Mouse (Mus musculus): ENCODE measurements around the gene Lypd1. TPM values are rescaled to one million over a fixed set of nuclear protein-coding genes. Genes with fewer than 3 reads are reported as not detected.

Gene Lypd1
- polyA plus RNA-seq, 1 experiment from 2014 or later = 12.0 TPM

DNA sequence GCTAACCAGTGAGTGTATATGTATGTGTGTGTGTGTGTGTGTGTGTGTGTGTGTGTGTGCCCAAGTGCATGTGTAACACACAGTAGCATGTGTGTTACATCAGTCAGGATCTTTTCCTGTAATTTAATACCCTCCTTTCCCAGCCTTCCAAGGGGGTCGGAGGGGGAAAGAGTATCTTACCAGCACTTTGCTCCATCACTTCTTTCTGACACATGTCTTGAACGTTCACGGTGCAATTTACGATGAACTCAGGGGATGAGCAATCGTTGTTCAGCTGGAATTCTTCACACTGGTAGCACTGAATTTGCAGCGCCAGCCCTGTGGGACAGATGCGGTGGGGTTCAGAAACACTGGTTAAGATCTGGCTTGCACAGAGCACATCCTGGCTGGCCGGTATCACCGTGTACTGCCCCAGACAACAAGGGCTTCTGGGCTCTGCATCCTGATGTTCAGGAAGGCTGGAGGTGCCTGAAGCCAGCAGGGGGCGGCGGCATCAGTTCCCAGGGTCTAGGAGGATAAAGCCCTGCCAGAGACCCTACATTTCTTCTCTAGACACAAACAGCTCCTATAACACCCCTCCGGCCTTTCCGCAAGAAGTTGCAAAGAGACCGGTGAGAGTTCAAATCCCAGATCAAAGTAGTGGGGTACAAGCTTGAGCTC lies 2.6 kb downstream of the Lypd1 start:
- 3% methylated on average over 14 of the region's 14 CpGs for WGBS
- Histone ChIP-seq H3K36me3 (no peaks in the 10 kb centered on the region), H3K4me1 (peaks cover 33% of the 10 kb centered on the region), H3K27ac (no peak overlapping the region), H3K27me3 (peaks cover 66% of the 10 kb centered on the region), H3K4me2 (replicated peaks) (peak overlapping the region; percentile 96), H3K9ac (0 out of 2 replicates have a peak overlapping the region, but pooled peaks have one; percentile 63), H3K4me3 (peak overlapping the region; percentile 54), H3K9me3 (no peaks in the 10 kb centered on the region)
- peak; percentile 51 for ATAC-seq (ENCODE audit: low FRiP score, low read depth)

DNA sequence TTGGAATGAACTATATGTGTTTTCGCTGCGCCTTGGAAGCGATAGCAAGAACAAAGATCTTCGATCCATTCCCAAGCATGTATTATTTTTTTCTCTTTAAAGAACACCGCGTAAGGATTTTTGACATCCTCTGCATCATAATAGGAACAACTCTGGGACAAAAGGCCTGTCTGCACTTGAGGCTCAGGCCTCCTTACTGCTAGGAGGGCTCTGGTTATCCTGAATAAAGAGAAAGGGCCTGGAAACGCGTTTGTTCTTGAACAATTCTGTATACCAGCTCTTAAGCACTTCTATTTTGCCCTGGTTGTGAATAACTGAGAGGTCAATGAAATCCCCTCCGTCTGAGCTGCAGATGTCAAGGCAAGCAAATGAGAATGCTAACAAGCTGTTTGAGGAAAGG lies 19.7 kb downstream of the Lypd1 start:
- no peak for ATAC-seq (ENCODE audit: low FRiP score, low read depth)
- H3K4me3 ChIP-seq = no peak overlapping the region
- H3K27ac ChIP-seq = no peak overlapping the region
- no peak overlapping the region for H3K4me2 ChIP-seq (replicated peaks)
- H3K4me1 ChIP-seq = no peaks in the 10 kb centered on the region
- no peaks in the 10 kb centered on the region for H3K36me3 ChIP-seq
- 87% methylated on average over 9 of the region's 9 CpGs for WGBS
- no peak overlapping the region for H3K9ac ChIP-seq
- H3K27me3 ChIP-seq = no peaks in the 10 kb centered on the region
- no peaks in the 10 kb centered on the region for H3K9me3 ChIP-seq

DNA sequence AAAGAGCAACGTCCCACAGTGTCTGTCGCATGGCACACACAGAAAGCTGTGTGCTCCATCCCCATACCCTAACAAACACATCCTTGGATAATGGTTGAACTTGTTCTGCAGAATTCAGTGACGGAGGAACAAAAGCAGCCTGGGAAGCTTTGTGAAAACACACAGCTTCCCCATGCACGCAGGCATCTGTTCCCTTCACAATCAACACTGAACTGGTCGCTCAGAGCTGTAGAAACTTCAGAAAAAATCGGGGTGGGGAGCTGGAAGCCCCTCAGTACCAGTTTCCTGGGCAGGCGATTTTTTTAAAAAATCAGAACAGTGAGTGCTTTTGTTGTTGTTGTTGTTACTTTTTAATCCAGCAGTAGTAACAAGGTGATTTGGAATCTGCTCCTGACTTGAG lies 42.8 kb downstream of the Lypd1 start:
- Histone ChIP-seq H3K36me3 (no peaks in the 10 kb centered on the region), H3K27ac (no peak overlapping the region), H3K4me1 (no peaks in the 10 kb centered on the region), H3K9me3 (no peaks in the 10 kb centered on the region), H3K9ac (no peak overlapping the region), H3K27me3 (no peaks in the 10 kb centered on the region), H3K4me3 (no peak overlapping the region), H3K4me2 (replicated peaks) (no peak overlapping the region)
- ATAC-seq (ENCODE audit: low FRiP score, low read depth) = no peak
- WGBS = 56% methylated on average over 7 of the region's 7 CpGs

DNA sequence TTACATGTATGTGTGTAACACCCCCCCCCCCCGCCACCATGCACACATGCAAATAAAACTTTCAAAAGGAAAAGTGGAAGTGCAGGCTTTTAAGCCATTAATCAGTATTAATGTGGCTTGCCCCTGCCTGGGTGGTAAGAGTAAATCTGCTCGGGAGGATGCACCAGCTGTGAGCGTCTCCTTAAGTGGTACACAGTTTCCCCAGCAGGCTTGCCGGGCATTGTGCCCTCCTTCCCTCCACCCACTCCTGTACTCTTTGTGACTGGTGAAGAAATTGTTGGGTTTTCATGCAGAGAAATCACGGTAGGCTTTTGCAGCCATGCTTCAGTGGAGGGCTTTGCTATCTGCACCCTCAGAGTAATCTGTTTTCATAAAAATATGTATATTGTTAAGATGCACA lies 54.3 kb downstream of the Lypd1 start:
- no peak overlapping the region for H3K9ac ChIP-seq
- 78% methylated on average over 5 of the region's 5 CpGs for WGBS

DNA sequence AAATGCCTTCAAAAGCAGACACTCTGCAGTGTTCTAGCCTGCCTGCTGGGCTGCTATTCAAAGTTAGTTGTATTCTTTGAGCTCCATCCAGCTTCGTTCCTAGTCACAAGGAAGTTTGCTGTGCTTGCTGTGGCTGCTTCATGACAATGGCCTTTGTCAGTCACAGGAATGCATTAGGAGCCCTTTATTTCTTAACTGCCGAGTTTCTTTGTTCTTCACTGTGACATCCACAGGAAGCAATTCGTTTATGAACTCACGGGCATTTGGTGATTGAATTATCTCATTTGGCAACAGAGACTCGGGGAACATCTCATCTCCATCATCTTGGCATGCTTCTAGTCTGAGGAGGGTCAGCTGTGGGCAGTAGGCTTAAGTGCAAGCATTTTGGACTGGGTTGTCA lies 58.3 kb downstream of the Lypd1 start:
- Histone ChIP-seq H3K4me2 (replicated peaks) (no peak overlapping the region), H3K36me3 (no peaks in the 10 kb centered on the region), H3K27me3 (no peaks in the 10 kb centered on the region), H3K4me1 (no peaks in the 10 kb centered on the region), H3K4me3 (no peak overlapping the region), H3K27ac (no peak overlapping the region), H3K9me3 (no peaks in the 10 kb centered on the region), H3K9ac (no peak overlapping the region)
- WGBS = 31% methylated on average over 5 of the region's 5 CpGs
- ATAC-seq (ENCODE audit: low FRiP score, low read depth) = no peak

More for the DNA sequence above, 54.3 kb downstream of the Lypd1 start:
- Histone ChIP-seq H3K27ac (no peak overlapping the region), H3K27me3 (no peaks in the 10 kb centered on the region), H3K4me2 (replicated peaks) (no peak overlapping the region), H3K36me3 (no peaks in the 10 kb centered on the region), H3K4me3 (no peak overlapping the region), H3K4me1 (no peaks in the 10 kb centered on the region), H3K9me3 (no peaks in the 10 kb centered on the region)
- ATAC-seq (ENCODE audit: low FRiP score, low read depth) = no peak

DNA sequence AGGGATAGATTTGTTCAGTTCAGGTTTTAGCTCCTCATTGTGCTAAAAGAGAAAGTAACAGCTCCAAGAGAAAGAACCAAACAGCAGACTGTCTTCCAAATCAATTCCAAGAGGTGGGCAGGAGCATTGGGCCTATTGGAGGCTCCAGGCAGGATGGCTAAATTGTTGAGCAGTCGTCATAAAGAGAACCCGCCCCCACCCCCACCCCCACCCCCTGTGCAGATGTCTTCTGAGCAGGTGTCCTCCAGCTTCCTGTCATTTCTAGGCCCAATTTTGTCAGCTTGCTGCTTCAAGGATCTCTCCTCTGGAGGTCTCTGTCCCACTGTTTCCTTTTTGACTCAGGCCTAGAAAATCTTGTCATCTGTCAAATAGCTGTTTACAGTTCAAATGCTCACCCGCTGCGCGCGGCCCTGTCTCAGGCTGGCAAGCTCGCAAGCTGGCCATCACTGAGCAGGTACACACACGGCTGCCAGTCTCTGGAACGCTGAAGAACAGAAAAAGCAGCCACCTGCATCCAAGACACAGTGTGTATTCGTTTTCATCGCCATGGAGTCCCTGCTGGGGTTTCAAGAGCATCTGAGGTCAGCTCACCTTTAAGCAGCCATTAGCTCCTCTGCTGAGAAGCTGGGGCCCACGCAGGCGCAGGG lies 73.0 kb downstream of the Lypd1 start:
- Histone ChIP-seq H3K36me3 (no peaks in the 10 kb centered on the region), H3K4me2 (replicated peaks) (no peak overlapping the region), H3K9me3 (no peaks in the 10 kb centered on the region), H3K27me3 (no peaks in the 10 kb centered on the region), H3K4me1 (peaks cover 14% of the 10 kb centered on the region), H3K27ac (no peak overlapping the region), H3K9ac (no peak overlapping the region), H3K4me3 (no peak overlapping the region)
- WGBS = 66% methylated on average over 13 of the region's 13 CpGs
- ATAC-seq (ENCODE audit: low FRiP score, low read depth) = no peak

DNA sequence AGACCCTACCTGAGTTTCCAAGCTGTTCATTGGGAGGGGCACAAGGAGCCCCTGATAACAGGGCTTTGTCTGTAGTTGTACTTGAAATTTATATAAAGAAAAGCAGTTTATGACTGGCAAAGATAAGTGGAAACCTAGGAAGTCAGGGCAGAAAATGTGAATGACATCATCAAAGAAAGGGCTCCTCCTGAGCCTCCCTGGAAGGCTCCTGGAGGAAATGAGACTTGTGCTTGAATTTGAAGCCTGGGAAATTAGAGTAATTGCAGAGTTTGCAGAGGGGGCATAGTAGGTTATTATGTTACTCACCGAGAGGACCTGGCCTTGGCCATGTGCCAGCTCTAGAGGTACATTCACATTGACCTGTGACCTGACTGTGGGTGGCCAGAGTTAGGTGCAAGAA lies 75.4 kb downstream of the Lypd1 start:
- Histone ChIP-seq H3K27ac (no peak overlapping the region), H3K36me3 (no peaks in the 10 kb centered on the region), H3K9me3 (no peaks in the 10 kb centered on the region), H3K9ac (no peak overlapping the region), H3K4me1 (peaks cover 14% of the 10 kb centered on the region), H3K4me3 (no peak overlapping the region), H3K4me2 (replicated peaks) (no peak overlapping the region), H3K27me3 (no peaks in the 10 kb centered on the region)
- no peak for ATAC-seq (ENCODE audit: low FRiP score, low read depth)
- WGBS = 3% methylated on average over 1 of the region's 1 CpGs

DNA sequence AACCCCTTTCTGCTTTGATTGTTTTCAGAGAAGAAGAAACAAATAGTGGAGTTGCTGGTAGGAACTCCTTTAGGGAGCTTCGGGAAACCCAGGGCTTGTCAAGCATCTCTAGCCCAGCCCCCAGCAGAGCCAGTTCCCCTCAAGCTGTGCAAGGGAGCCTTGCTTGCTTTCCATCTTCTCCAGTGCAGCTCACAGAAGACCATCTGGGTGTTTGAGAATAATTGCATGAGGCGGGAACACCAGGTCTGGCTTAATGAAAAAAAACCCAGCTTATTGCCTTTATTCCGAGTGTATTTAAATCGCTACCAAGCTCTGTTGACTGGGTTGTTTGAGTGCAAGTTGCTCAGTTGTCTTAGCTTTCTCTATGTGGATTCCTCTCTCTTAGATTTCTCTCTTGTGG lies 89.3 kb downstream of the Lypd1 start:
- no peaks in the 10 kb centered on the region for H3K36me3 ChIP-seq
- whole genome bisulfite sequencing = 68% methylated on average over 4 of the region's 4 CpGs
- no peak for ATAC-seq (ENCODE audit: low FRiP score, low read depth)
- no peaks in the 10 kb centered on the region for H3K4me1 ChIP-seq
- H3K4me3 ChIP-seq = no peak overlapping the region
- H3K27me3 ChIP-seq = no peaks in the 10 kb centered on the region
- H3K9ac ChIP-seq = no peak overlapping the region
- H3K9me3 ChIP-seq = no peaks in the 10 kb centered on the region
- H3K4me2 ChIP-seq (replicated peaks) = no peak overlapping the region
- no peak overlapping the region for H3K27ac ChIP-seq

DNA sequence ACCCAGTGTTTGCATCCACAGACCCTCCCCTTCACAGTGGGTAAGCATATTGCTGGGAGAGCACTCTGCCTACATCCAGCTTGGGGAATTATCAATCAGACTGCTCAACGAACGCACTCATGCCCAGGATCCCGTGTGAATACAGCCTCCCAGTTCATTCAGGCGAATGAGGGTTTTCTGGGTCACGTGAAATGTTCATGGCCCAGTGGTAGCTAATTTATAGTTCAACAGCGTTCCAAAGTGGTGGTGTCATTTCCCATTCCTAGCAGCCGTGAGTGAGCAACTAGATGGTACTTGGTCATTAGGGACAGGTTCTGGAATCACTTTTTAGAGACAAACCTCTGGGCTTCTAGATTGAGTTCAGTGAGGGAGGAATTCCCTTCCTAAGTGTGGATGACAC lies 91.8 kb downstream of the Lypd1 start:
- Histone ChIP-seq H3K27me3 (no peaks in the 10 kb centered on the region), H3K9me3 (no peaks in the 10 kb centered on the region), H3K4me2 (replicated peaks) (no peak overlapping the region), H3K9ac (no peak overlapping the region), H3K36me3 (no peaks in the 10 kb centered on the region), H3K27ac (no peak overlapping the region), H3K4me1 (no peaks in the 10 kb centered on the region), H3K4me3 (no peak overlapping the region)
- ATAC-seq (ENCODE audit: low FRiP score, low read depth) = no peak
- WGBS = 84% methylated on average over 7 of the region's 7 CpGs

Other genes with a start within 250 kb of the Lypd1 start
- 0.13 TPM in 1 of 2 replicates, not detected in the other for gene Gpr39, start 236.1 kb downstream of the Lypd1 start, polyA plus RNA-seq (2015; fragmentation: Nextera tagmentation; extraction: Ambion mirVana)